Mouse (Mus musculus) megakaryocyte-erythroid progenitor cell, adult 5-6 weeks (primary cell): ENCODE measurements around the gene Rpusd4. TPM values are rescaled to one million over a fixed set of nuclear protein-coding genes. Genes with fewer than 3 reads are reported as not detected.

ENCODE experiments used
- ATAC-seq: replicated peaks from 2 replicates; pipeline ENCODE4 v1.8.0; 2016; ENCODE audit warnings: mild to moderate bottlenecking, inconsistent platforms; ENCODE audit not compliant: severe bottlenecking, poor library complexity, low FRiP score, low TSS enrichment
- total RNA-seq, 2 experiments: library from RNA; stranded (forward) in 1 of 2; stranded (reverse) in 1 of 2; fragments of 200-1000, 215-1000 nt in 1 of 2; fragments of >200 nt in 1 of 2; fragmentation: Nextera tagmentation in 1 of 2; gene quantifications; 2 replicates each; pipeline ENCODE4 v1.2.3; 2014 to 2017

Rpusd4 gene
- 31.0 and 47.2 TPM in 2 replicates for total RNA-seq (2014; fragmentation: Nextera tagmentation)
- 13.9 and 21.5 TPM in 2 replicates for total RNA-seq (2017)

- ATAC-seq = peak; percentile 86
Observed at GRCm38 (mm10) chr9:35267146-35267975, at the start of gene Rpusd4, which contains the start of gene Fam118b. TSS of gene Rpusd4 (plus strand) at chr9:35267865. TSS of gene Fam118b (minus strand) at chr9:35267805.

- ATAC-seq = no peak
Observed at GRCm38 (mm10) chr9:35217963-35218362, 49.7 kb upstream of the Rpusd4 start.

GRCm38 (mm10) chr9:35223466-35223865, 44.2 kb upstream of the Rpusd4 start:
- ATAC-seq = no peak

GRCm38 (mm10) chr9:35228671-35229070, 39.0 kb upstream of the Rpusd4 start:
- ATAC-seq = no peak

GRCm38 (mm10) chr9:35235996-35236395, 31.7 kb upstream of the Rpusd4 start:
- no peak for ATAC-seq

- no peak for ATAC-seq
Observed at GRCm38 (mm10) chr9:35238371-35238770, 29.3 kb upstream of the Rpusd4 start.

- ATAC-seq = no peak
Observed at GRCm38 (mm10) chr9:35238915-35239571, 28.6 kb upstream of the Rpusd4 start.

- ATAC-seq = 0 out of 2 replicates have a peak, but pooled peaks have one; percentile 26
Observed at GRCm38 (mm10) chr9:35239734-35240133, 27.9 kb upstream of the Rpusd4 start.

- no peak for ATAC-seq
Observed at GRCm38 (mm10) chr9:35247405-35247804, 20.3 kb upstream of the Rpusd4 start.

- ATAC-seq = no peak
Observed at GRCm38 (mm10) chr9:35249476-35249875, 18.2 kb upstream of the Rpusd4 start.

GRCm38 (mm10) chr9:35257365-35257764, 10.3 kb upstream of the Rpusd4 start:
- peak; percentile 69; the same call in 1 of the 2 replicates for ATAC-seq

GRCm38 (mm10) chr9:35262418-35262817, 5.2 kb upstream of the Rpusd4 start:
- ATAC-seq = peak; percentile 57

- ATAC-seq = no peak
Observed at GRCm38 (mm10) chr9:35263431-35263830, 4.2 kb upstream of the Rpusd4 start.

- no peak for ATAC-seq
Observed at GRCm38 (mm10) chr9:35264509-35264908, 3.2 kb upstream of the Rpusd4 start.

- peak; percentile 38 for ATAC-seq
Observed at GRCm38 (mm10) chr9:35267976-35268715, 481 bp downstream of the Rpusd4 start.

- ATAC-seq = no peak
Observed at GRCm38 (mm10) chr9:35277855-35278365, 10.2 kb downstream of the Rpusd4 start.

- ATAC-seq = no peak
Observed at GRCm38 (mm10) chr9:35278451-35278850, 10.8 kb downstream of the Rpusd4 start.

GRCm38 (mm10) chr9:35282006-35282850, 14.6 kb downstream of the Rpusd4 start:
- peak; percentile 66; the same call in 1 of the 2 replicates for ATAC-seq

- ATAC-seq = no peak
Observed at GRCm38 (mm10) chr9:35282851-35283200, 15.2 kb downstream of the Rpusd4 start.
